Mouse (Mus musculus): ENCODE measurements at regions not wholly inside any gene's neighbourhood (a gene's known extent, or its start where the extent isn't known, plus 50 kb on each side); places are given as distances from the start of the nearest gene placed in this dataset.

DNA sequence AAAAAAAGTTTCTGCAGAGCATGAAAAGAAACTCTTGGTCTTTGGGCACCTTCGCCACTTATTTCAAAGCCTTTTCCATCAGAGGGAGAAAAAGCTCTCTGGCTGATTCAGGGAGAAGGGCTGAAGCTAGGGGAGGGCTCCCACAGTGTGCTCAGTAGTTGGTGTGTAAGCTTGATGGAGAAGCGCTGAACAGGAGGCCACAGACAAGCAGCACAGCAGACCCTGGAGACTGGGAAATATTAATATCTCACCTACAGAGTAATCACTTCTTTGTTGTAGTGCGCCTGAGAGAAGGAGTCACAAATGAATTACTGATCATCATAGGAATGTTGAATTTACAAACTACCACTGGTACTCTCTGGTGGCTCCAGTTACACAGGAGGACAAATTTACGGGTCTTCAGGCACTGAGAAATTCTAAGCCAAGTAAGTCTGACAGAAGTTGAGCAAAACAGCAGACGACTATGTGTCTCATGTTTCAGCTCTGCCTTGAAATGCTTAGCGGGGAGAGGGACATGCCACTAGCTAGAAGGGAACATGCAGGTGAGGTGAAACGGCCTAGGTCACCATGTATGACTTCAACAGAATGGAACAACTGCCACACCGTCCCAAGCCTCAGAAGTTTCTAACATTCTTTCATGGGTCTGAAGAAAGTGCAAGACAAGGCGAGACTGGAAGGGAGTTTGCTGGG lies 350.9 kb upstream of the Map3k7 start:
- DNase-seq (ENCODE audit: low read depth, low spot score) = no peak

DNA sequence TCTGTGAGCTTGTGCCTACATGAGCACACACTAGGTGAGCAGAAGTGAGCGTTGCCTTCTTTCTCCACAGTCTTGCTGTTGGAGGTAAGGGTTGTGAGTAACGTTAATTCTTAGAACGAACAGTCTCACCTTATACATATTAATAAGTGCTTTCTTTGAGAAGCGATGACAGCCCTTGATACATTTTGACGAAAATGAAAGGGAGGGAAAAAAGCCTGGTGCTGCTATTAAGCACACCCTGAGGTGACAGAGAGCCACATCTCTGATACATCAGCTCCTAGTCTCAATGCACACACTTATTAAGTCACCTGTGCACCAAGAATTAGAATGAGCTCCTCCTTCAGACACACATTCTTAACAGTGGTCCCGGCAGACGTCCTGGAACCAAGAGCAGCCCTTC lies 346.3 kb upstream of the Map3k7 start:
- no peak for DNase-seq (ENCODE audit: low read depth, low spot score)

GRCm38 (mm10) chr4:31618026-31618425 lies 345.9 kb upstream of the Map3k7 start:
- DNase-seq (ENCODE audit: low read depth, low spot score) = no peak

GRCm38 (mm10) chr4:31621205-31621604 lies 342.7 kb upstream of the Map3k7 start:
- no peak for DNase-seq (ENCODE audit: low read depth, low spot score)

- no peak for DNase-seq (ENCODE audit: low read depth, low spot score)
Measured at GRCm38 (mm10) chr4:31627053-31627452, 336.8 kb upstream of the Map3k7 start.

- DNase-seq (ENCODE audit: low read depth, low spot score) = no peak
Measured at GRCm38 (mm10) chr4:31627777-31628176, 336.1 kb upstream of the Map3k7 start.

DNA sequence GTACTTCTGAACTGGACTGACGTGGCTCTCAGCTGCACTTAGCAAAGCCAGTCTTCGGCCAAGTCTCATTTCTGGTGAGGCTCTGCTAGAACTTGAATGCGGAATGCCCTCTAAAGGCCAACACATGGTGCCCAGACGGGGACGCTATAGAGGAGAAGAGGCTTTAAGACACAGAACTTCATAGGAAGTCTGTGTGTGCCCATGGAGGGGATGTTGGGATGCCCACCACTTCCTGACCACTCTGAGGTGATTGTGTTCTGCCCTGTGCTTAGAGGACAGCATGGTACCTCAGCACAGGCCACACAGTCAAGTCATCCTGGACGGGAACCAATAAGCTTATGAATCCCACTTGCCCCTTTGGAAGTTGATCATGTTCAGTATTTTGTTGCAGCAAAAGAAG lies 325.3 kb upstream of the Map3k7 start:
- DNase-seq (ENCODE audit: low read depth, low spot score) = no peak

GRCm38 (mm10) chr4:31642161-31642560 lies 321.7 kb upstream of the Map3k7 start:
- DNase-seq (ENCODE audit: low read depth, low spot score) = peak; percentile 17

DNA sequence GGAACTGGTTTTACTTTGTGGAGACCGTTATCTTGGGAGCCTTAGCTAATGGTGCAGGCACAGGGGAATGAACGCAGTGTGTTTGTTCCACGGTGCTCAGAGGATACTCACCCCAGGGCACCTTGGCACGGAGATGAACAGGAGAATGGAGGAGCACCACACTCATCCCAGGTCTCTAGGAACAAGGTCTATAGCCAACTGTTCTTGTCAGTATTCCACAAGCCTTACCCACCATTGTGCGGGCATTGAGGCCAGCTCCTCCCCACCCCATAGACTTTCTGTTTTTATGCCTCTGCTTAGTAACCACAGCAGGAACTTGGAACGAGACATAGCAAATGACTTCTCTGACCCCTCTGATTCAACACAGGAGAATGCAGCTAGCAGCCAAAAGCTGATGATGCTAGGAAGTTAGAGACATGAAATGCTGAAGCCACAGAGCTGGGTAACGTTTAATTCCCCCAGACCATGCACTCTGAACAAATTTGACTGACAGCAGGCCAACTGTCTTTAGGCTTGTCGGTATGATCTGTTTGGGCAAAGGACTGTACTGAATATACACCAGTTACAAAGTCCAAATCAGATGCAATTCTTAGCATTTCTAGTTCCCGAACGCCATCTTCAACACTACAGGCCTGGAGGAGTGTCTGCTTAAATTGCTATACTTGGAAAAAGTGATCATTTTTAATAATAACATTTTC lies 321.2 kb upstream of the Map3k7 start:
- DNase-seq (ENCODE audit: low read depth, low spot score) = no peak

- no peak for DNase-seq (ENCODE audit: low read depth, low spot score)
Measured at GRCm38 (mm10) chr4:31648631-31649368, 315.1 kb upstream of the Map3k7 start.

- DNase-seq (ENCODE audit: low read depth, low spot score) = no peak
Measured at GRCm38 (mm10) chr4:31655364-31656106, 308.4 kb upstream of the Map3k7 start.

GRCm38 (mm10) chr4:31656111-31656510 lies 307.8 kb upstream of the Map3k7 start:
- DNase-seq (ENCODE audit: low read depth, low spot score) = no peak

- no peak for DNase-seq (ENCODE audit: low read depth, low spot score)
Measured at GRCm38 (mm10) chr4:31658820-31659219, 305.1 kb upstream of the Map3k7 start.

GRCm38 (mm10) chr4:31660896-31661295 lies 303.0 kb upstream of the Map3k7 start:
- DNase-seq (ENCODE audit: low read depth, low spot score) = no peak

DNA sequence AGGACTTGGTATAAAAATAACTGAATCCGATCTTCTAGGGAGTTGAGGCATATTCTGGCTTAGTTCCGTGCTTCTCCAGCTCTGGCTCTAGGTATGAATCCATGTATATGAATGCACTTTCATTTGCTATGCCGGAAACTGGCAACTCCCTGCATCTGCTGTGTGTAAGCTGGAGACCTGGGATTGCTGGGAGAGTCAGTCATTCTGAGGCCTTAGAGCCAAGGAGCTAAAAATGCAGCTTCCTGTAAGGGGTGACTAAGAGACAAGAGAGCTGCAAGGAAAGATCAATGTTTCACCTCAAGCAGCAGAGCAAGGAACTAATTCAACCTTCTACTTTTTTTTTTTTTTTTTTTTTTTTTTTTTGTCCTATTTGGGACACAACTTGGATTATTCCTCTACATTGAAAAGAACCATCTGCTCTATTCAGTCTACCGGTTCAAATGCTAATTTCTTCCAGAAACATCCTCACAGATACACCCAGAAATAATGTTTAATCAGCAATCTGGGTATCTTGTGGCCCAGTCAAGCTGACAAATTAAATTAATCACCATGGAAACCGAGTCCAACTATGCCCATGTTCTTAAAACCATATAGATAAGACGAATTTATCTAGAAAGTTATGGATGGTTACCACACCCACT lies 292.2 kb upstream of the Map3k7 start:
- DNase-seq (ENCODE audit: low read depth, low spot score) = no peak

- no peak for DNase-seq (ENCODE audit: low read depth, low spot score)
Measured at GRCm38 (mm10) chr4:31672171-31672841, 291.6 kb upstream of the Map3k7 start.

DNA sequence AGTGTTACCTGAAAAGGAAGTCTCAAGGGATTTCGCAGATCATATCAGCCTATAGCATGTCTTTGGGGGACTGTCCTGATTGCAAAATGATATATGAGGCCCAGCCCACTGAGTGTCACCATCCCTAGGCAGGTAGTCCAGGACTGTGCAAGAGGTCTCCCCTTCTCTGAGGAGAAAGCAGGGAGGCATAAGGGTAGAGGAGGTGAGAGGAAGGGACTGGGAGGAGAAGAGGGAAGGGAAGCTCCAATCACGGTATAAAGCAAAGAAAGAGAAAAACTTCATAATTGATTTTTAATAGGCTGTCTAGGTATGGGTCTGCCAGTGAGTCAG lies 291.1 kb upstream of the Map3k7 start:
- no peak for DNase-seq (ENCODE audit: low read depth, low spot score)

- no peak for DNase-seq (ENCODE audit: low read depth, low spot score)
Measured at GRCm38 (mm10) chr4:31679007-31679590, 284.8 kb upstream of the Map3k7 start.

- DNase-seq (ENCODE audit: low read depth, low spot score) = no peak
Measured at GRCm38 (mm10) chr4:31680958-31681357, 282.9 kb upstream of the Map3k7 start.

DNA sequence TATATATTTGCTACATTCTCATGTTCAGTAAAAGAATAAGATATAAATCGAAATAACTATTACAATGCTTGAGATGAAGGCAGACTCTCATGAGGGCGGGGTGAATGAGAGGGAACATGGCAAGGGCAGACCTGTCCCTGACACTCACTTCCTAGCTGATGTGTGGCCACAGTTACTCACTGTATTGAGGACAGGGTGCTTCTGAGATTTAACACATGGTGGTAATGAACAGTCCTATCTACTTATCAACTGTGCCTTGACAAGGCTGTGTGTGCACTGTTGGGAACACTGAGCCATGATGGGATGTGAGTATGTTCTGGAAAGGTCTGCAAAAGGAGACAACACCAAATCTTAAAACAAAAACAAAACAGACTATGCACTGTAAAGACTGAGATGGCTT lies 274.8 kb upstream of the Map3k7 start:
- no peak for DNase-seq (ENCODE audit: low read depth, low spot score)

Measured in retina, postnatal 7 days (tissue).